Mouse (Mus musculus) cerebellum, adult 2 months (tissue): ENCODE measurements around the gene Serp2. TPM values are rescaled to one million over a fixed set of nuclear protein-coding genes. Genes with fewer than 3 reads are reported as not detected.

Experiments used
- DNase-seq, 2 experiments: peaks; one replicate each; pipeline ENCODE4 v3.0.0; 2021
- H3K27ac ChIP-seq: fragments of 200-500 bp; 2 replicates; pipeline ENCODE4 v1.5.1; 2012; ENCODE audit warnings: low read length, control low read depth, inconsistent platforms; ENCODE audit not compliant: insufficient read depth
- H3K27me3 ChIP-seq: fragments of 200-500 bp; 2 replicates; pipeline ENCODE4 v1.6.1; 2012; ENCODE audit warnings: inconsistent platforms, mild to moderate bottlenecking, low read length, moderate library complexity; ENCODE audit not compliant: control insufficient read depth, insufficient read depth
- H3K4me1 ChIP-seq: fragments of 200-500 bp; 2 replicates; pipeline ENCODE4 v1.6.1; 2011; ENCODE audit warnings: low read length; ENCODE audit not compliant: control insufficient read depth, insufficient read depth
- H3K4me3 ChIP-seq: fragments of 200-500 bp; replicated peaks from 2 replicates; pipeline ENCODE3; 2011; ENCODE audit warnings: mild to moderate bottlenecking, low read depth, low read length, control low read depth; ENCODE audit not compliant: insufficient read depth
- CTCF ChIP-seq: fragments of 200-500 bp; IDR thresholded peaks from 2 replicates; pipeline ENCODE4 v1.5.1; 2011; ENCODE audit warnings: low read depth, mild to moderate bottlenecking, control low read depth, low read length, moderate library complexity, borderline replicate concordance; ENCODE audit not compliant: insufficient read depth
- POLR2A ChIP-seq: fragments of 200-500 bp; IDR thresholded peaks from 2 replicates; pipeline ENCODE4 v1.6.1; 2011; ENCODE audit warnings: low read length, control low read depth, borderline replicate concordance; ENCODE audit not compliant: insufficient read depth
- WGBS: fragments of 180-500 bp; shearing (Covaris S2); methylation state at CpG from one replicate; pipeline ENCODE4 v1.1.7; 2018; 5-methylcytosine and 5-hydroxymethylcytosine counted together
- polyA plus RNA-seq: library from polyadenylated mRNA; depleted of rRNA; stranded (reverse); fragments of >200 nt; gene quantifications from 2 replicates; pipeline ENCODE4 v1.2.3, GENCODE M21; 2012; rRNA removed

Gene Serp2
- 173 and 177 TPM in 2 replicates for polyA plus RNA-seq

DNA sequence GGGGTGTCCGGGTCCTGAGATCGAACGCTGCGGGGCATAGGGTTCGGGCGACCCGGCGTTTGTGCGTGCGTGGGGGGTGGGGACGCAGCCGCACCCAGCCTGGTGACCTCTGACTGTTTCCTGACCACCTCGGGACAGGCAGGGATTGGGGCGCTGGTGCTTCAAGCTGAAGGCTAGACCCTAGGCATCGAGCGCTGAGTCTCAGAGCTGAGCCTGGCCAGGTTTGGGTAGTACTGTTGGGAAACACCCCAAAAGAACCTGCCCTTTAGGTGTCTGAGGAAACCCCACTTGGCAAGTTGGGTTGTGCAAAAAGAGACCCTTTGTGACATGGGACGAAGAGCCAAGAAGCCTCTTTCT lies at the start of gene Serp2:
TSS of gene Serp2 (minus strand) at position 38 of the 357 bp plus-strand sequence.
- peaks cover 8% of the 10 kb centered on the region; the same call in 1 of the 2 replicates for H3K4me1 ChIP-seq
- no peak for DNase-seq
- H3K27ac ChIP-seq, result peak within 1 kb of the TSS; percentile 98
- WGBS, result 4% methylated on average over 17 of the region's 17 CpGs
- peak within 1 kb of the TSS; percentile 86 for H3K4me3 ChIP-seq
- H3K27me3 ChIP-seq, result no peaks in the 10 kb centered on the region
- TF ChIP-seq CTCF (no peak), POLR2A (no peak)

DNA sequence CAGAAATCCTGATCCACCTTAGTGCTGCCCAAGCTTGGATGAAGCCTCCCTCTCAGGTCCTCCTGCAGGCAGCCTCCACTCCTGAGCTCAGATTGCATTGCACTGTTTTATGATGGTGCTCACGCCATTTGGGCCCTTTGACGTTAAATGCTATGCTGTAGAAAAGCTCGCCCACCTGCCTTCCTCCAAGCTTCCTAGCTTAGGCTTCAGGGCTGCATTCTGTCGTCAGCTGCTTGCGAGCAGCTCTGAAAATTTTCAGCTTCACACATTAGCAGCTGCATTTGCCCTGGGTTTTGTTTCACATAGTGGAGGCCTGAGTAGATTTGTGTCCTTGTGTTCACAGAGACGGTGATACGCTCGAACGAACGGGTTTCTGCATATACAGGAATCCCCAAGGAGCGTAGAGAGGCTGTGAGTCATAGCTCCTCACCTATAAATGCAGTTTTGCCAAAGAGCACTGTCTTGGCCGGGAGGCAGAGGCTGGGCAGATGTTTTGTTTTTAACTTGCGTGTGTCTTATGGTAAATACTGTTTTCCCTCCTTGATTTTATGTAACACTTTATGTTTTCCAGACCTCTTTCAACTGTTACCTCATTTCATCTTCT lies 49.3 kb upstream of the Serp2 start:
- peaks cover 19% of the 10 kb centered on the region for H3K4me1 ChIP-seq
- no peak for DNase-seq
- WGBS, result 84% methylated on average over 13 of the region's 13 CpGs
- no peak overlapping the region for H3K27ac ChIP-seq
- no peaks in the 10 kb centered on the region for H3K27me3 ChIP-seq
- H3K4me3 ChIP-seq, result no peak overlapping the region
- no peak for TF ChIP-seq POLR2A
- no peak for TF ChIP-seq CTCF

DNA sequence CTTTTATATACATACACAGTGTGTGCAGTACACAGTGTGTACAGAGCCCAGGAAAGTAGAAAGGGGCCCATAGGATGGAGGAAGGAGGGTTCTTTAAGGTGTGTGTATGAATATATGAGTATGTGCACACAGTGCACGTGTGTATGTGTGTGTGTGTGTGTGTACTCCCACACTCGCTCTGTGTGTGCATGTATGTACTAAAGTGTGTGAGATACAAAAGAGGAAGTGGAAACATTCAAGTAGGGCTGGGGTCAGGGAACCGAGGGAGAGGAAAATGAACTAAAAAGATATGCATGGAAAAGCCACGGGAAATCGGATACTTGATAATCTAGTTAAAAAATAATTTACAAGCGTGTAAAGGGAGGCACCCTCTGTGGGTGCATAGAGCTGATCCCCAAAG lies 47.3 kb upstream of the Serp2 start:
- Histone ChIP-seq H3K27me3 (no peaks in the 10 kb centered on the region), H3K4me3 (no peak overlapping the region), H3K4me1 (peaks cover 13% of the 10 kb centered on the region), H3K27ac (no peak overlapping the region)
- no peak for DNase-seq
- TF ChIP-seq POLR2A (no peak), CTCF (no peak)
- 93% methylated on average over 6 of the region's 6 CpGs for WGBS

DNA sequence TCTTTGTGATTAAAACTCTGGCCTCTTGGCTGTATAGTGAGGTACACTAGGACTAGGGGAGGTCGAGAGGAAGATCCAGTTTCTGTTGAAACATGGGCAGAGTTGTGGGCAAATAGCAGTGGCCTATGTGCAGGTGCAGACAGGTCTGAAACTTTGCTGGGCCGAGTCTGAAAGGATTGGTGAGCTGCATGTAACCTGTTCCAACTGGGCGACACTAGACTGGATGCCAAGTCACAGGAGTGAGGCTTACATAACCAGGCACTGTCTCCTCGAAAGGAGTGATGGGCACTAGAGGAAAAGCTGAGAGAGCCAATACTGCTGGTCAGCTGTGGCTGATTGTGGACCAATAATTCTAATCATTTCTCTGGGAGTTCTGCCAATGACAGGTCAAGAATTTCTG lies 45.0 kb upstream of the Serp2 start:
- no peak overlapping the region for H3K27ac ChIP-seq
- TF ChIP-seq CTCF (no peak), POLR2A (no peak)
- 33% methylated on average over 4 of the region's 4 CpGs for WGBS
- H3K4me1 ChIP-seq, result peaks cover 13% of the 10 kb centered on the region
- H3K27me3 ChIP-seq, result no peaks in the 10 kb centered on the region
- peak; percentile 72 to 82 for DNase-seq
- no peak overlapping the region for H3K4me3 ChIP-seq

DNA sequence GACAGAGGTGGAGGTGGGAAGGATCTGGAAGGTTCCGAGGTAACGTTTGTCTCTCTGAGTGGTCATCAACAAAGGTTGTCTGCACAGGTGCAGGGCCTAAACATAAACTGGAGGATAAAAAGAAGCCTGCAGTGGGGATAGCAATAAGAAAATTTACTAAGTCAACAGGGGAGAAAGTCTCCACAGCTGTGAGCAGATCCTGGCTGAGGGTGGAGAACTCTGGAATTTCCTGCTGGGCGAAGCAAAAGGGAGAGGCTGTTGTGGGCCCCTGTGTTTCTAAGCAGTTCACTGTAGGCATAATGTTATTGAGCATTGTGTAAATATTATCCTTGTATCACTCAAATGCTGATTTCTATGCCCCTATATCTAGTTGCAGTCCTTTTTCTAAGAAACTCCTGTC lies 43.7 kb upstream of the Serp2 start:
- no peak for DNase-seq
- Histone ChIP-seq H3K4me3 (no peak overlapping the region), H3K4me1 (peaks cover 13% of the 10 kb centered on the region), H3K27ac (no peak overlapping the region), H3K27me3 (no peaks in the 10 kb centered on the region)
- TF ChIP-seq POLR2A (no peak), CTCF (no peak)
- 93% methylated on average over 3 of the region's 3 CpGs for WGBS

DNA sequence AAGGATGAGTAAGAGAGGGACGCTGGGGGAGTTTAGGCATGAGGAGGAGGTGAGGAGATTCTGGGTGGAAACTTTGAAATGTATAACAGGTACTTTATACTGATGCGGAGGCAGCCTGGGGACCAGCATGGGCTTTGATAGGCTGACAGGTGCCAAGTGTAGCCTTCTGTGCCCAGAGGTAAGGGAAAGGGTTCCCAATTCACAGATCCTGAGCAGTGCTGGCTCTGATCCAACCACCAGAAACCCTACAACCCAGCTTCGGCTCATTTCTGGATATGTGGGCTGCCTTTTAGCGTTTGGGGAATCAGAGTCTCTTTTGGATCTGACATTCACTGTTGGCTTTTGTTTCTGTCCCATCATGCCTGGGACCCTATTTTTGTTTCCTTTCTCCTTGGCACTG lies 43.0 kb upstream of the Serp2 start:
- DNase-seq, result no peak
- peaks cover 12% of the 10 kb centered on the region for H3K4me1 ChIP-seq
- WGBS, result 36% methylated on average over 4 of the region's 4 CpGs
- no peak overlapping the region for H3K4me3 ChIP-seq
- no peaks in the 10 kb centered on the region for H3K27me3 ChIP-seq
- no peak overlapping the region for H3K27ac ChIP-seq
- TF ChIP-seq CTCF (no peak), POLR2A (no peak)

DNA sequence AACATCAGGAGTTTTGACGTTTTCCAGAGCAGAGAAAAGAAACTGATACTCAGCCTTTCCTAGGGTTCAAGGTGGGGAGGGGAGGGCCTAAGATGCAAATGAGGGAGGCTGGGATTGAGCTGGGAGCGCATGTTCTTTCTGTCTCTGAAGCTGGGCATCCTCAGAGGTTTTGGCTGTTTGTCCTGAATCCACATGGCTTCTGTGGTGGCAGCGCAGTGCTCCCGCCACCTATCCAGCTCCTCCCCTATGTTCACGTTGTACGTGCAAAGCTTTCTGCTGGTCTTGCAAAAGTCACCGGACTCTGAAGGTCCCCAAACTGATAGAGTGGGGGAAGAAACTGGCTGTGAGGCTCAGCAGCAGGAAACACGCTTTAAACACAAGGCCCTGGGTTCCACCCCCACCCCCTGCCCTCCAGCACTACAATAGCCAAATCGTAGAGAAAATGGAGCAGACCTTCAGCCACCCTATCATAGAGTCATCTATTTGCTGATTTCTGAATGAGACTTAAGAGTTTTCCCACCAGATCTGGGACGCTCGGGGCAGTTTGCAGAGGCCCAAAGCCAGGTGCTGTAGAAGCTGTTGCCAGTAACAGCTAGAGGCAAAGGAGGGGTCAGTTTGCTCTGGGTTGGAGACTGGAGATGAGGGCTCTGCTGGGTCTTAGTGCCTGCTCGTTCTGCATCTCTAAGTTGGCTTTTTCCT lies 42.0 kb upstream of the Serp2 start:
- peak; percentile 71 to 82 for DNase-seq
- peak overlapping the region; percentile 92 for H3K27ac ChIP-seq
- TF ChIP-seq CTCF (no peak), POLR2A (peak; percentile 10; the same call in 1 of the 2 replicates)
- peak overlapping the region; percentile 66 for H3K4me3 ChIP-seq
- WGBS, result 2% methylated on average over 12 of the region's 12 CpGs
- H3K27me3 ChIP-seq, result no peaks in the 10 kb centered on the region
- peaks cover 11% of the 10 kb centered on the region for H3K4me1 ChIP-seq

DNA sequence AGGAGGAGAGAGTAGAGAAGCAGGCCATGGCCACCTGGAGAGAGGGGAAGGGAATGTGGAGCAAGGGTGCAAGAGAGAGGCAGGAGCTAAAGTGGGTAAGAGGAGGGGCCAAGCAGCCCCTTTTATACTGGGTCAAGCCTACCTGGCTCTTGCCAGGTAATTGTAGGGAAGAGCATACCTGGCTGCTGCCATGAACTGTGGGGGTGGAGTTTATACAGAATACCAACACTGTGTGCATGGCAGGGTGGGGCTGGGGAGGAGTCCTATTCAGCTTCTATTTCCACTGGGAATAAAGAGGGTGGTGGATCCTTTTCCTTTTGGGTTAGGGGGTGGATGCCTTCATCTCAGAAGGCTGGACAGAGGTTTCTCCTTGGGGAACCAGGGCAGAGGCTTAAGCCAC lies 41.1 kb upstream of the Serp2 start:
- no peak overlapping the region for H3K4me3 ChIP-seq
- H3K27ac ChIP-seq, result no peak overlapping the region
- DNase-seq, result no peak
- TF ChIP-seq CTCF (no peak), POLR2A (no peak)
- no peaks in the 10 kb centered on the region for H3K27me3 ChIP-seq
- H3K4me1 ChIP-seq, result peaks cover 14% of the 10 kb centered on the region
